Mouse (Mus musculus) forebrain, postnatal 0 days (tissue): ENCODE results near the gene Wfdc5. TPM values are rescaled to one million over a fixed set of nuclear protein-coding genes. Genes with fewer than 3 reads are reported as not detected.

ENCODE experiments used
- ATAC-seq: fragments of 200-750 bp; cut with Nextera tagmentation; 2 replicates; pipeline ENCODE4 v1.8.0; 2017; ENCODE audit warnings: mild to moderate bottlenecking, moderate library complexity
- DNase-seq: peaks from one replicate; pipeline ENCODE4 v3.0.0-alpha.2; 2015
- H3K27ac ChIP-seq: fragments of 300-500 bp; sonication (generic); 2 replicates; pipeline ENCODE4 v1.5.1; 2014; ENCODE audit warnings: low read depth, mild to moderate bottlenecking, antibody characterized with exemption, low read length, moderate library complexity, mixed read lengths
- H3K27me3 ChIP-seq: fragments of 300-500 bp; sonication (generic); 2 replicates; pipeline ENCODE4 v1.6.1; 2014; ENCODE audit warnings: mild to moderate bottlenecking, low read length, mixed read lengths; ENCODE audit not compliant: insufficient read depth
- H3K36me3 ChIP-seq: fragments of 300-500 bp; sonication (generic); 2 replicates; pipeline ENCODE4 v1.6.1; 2014; ENCODE audit warnings: mild to moderate bottlenecking, moderate library complexity; ENCODE audit not compliant: insufficient read depth
- H3K4me1 ChIP-seq: fragments of 300-500 bp; sonication (generic); 2 replicates; pipeline ENCODE4 v1.6.1; 2014; ENCODE audit warnings: antibody characterized with exemption; ENCODE audit not compliant: insufficient read depth
- H3K4me2 ChIP-seq: fragments of 300-500 bp; sonication (generic); 2 replicates; pipeline ENCODE4 v1.6.1; 2014; ENCODE audit warnings: low read depth, mild to moderate bottlenecking, moderate library complexity
- H3K4me3 ChIP-seq: fragments of 300-500 bp; sonication (generic); 2 replicates; pipeline ENCODE4 v1.5.1; 2014; ENCODE audit warnings: low read depth, low read length, mixed read lengths
- H3K9ac ChIP-seq: fragments of 300-500 bp; sonication (generic); 2 replicates; pipeline ENCODE4 v1.6.1; 2014; ENCODE audit warnings: mild to moderate bottlenecking
- H3K9me3 ChIP-seq: fragments of 300-500 bp; sonication (generic); 2 replicates; pipeline ENCODE4 v1.6.1; 2016; ENCODE audit warnings: low read length
- CTCF ChIP-seq: sonication (generic); IDR thresholded peaks from 2 replicates; pipeline ENCODE4 v1.5.1; 2016; ENCODE audit warnings: antibody characterized with exemption, control low read depth, low read depth
- WGBS: fragments of 180-500 bp; shearing (Covaris S2); extraction: QIAGEN DNeasy Blood & Tissue Kit; methylation state at CpG from one replicate; pipeline ENCODE4 v1.1.7; 2014; 5-methylcytosine and 5-hydroxymethylcytosine counted together
- polyA plus RNA-seq: library from polyadenylated mRNA; unstranded; fragments of >200 nt; fragmentation: Nextera tagmentation; extraction: Ambion mirVana; gene quantifications from 2 replicates; pipeline ENCODE4 v1.2.1, GENCODE M21; 2015
- total RNA-seq: library from RNA; depleted of rRNA; stranded (reverse); fragments of >200 nt; gene quantifications from 2 replicates; pipeline ENCODE4 v1.2.3, GENCODE M21; 2014

Wfdc5 gene
- total and polyA plus RNA-seq, 2 experiments from 2014 or later: not detected

- WGBS: 38% methylated on average over 9 of the region's 9 CpGs
- H3K27me3 ChIP-seq: no peaks in the 10 kb centered on the region
- H3K4me3 ChIP-seq: no peak overlapping the region
- ATAC-seq (no peak), DNase-seq (no peak)
- no peaks in the 10 kb centered on the region for H3K4me1 ChIP-seq
- no peak overlapping the region for H3K4me2 ChIP-seq
- no peaks in the 10 kb centered on the region for H3K9me3 ChIP-seq
- no peak overlapping the region for H3K9ac ChIP-seq
- H3K36me3 ChIP-seq: no peaks in the 10 kb centered on the region
- H3K27ac ChIP-seq: no peak overlapping the region
- TF ChIP-seq CTCF: no peak
Observed at GRCm38 (mm10) chr2:164184145-164184719, 1.7 kb upstream of the Wfdc5 start.

GRCm38 (mm10) chr2:164183340-164183739 is 798 bp upstream of the Wfdc5 start:
- H3K9me3 ChIP-seq: no peaks in the 10 kb centered on the region
- 73% methylated on average over 9 of the region's 9 CpGs for WGBS

GRCm38 (mm10) chr2:164180770-164181169 is 1.8 kb downstream of the Wfdc5 start:
- no peak for TF ChIP-seq CTCF
- Histone ChIP-seq H3K27me3 (no peaks in the 10 kb centered on the region), H3K36me3 (no peaks in the 10 kb centered on the region), H3K27ac (no peak overlapping the region), H3K4me1 (no peaks in the 10 kb centered on the region), H3K4me2 (no peak overlapping the region), H3K9me3 (no peaks in the 10 kb centered on the region), H3K9ac (no peak overlapping the region), H3K4me3 (no peak overlapping the region)
- WGBS: 81% methylated on average over 4 of the region's 4 CpGs
- DNase-seq (no peak), ATAC-seq (no peak)

More at GRCm38 (mm10) chr2:164183340-164183739, 798 bp upstream of the Wfdc5 start:
- no peaks in the 10 kb centered on the region for H3K27me3 ChIP-seq
- H3K4me1 ChIP-seq: no peaks in the 10 kb centered on the region
- no peak overlapping the region for H3K27ac ChIP-seq
- no peak for TF ChIP-seq CTCF
- H3K9ac ChIP-seq: no peak overlapping the region
- no peak overlapping the region for H3K4me2 ChIP-seq
- no peaks in the 10 kb centered on the region for H3K36me3 ChIP-seq
- no peak for DNase-seq
- ATAC-seq: no peak
- H3K4me3 ChIP-seq: no peak overlapping the region

DNA sequence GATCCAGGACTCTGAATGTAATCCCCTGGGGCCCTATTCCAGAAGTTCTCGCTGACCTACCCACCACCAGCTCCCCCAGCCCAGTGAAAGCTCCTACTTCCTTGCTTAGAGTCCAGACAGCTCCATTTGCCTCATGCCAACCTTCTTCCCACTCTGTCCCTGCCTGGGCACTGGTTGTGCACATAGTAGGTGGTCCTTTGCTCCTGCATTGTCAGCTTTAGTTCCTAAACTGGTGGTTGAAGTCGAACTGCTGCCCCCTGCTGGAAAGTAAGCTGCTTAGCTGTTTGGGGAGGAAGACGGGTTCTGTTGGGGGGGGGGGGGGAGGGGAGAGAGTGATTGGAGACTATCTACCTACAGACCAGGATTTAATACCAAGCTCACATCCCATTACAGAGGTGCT is 2.4 kb downstream of the Wfdc5 start:
- 38% methylated on average over 3 of the region's 3 CpGs for WGBS
- Histone ChIP-seq H3K4me3 (no peak overlapping the region), H3K27ac (no peak overlapping the region), H3K9me3 (no peaks in the 10 kb centered on the region), H3K27me3 (no peaks in the 10 kb centered on the region), H3K36me3 (no peaks in the 10 kb centered on the region), H3K9ac (no peak overlapping the region), H3K4me1 (no peaks in the 10 kb centered on the region), H3K4me2 (no peak overlapping the region)
- DNase-seq (no peak), ATAC-seq (no peak)
- TF ChIP-seq CTCF: peak; percentile 49

DNA sequence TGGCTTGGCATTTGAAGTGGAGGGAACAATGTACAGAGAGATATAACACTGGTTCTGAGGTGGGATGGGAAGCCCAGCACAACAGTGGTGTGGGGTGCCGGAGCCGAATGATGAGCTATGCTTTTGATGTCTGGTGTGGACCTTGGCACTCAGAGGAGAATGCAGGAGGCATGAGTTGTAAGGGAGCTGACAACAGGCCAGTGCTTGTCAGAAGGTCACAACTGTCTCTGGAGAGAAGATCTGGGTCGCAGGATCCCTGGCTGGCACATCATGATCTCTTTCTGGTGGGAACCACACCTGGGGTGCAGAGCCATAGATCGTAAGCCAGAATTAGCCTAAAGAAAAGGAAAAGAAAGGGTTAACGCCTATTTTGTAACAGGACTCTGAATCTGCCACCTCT is 4.7 kb downstream of the Wfdc5 start:
- TF ChIP-seq CTCF: no peak

GRCm38 (mm10) chr2:164175850-164176249 is 6.7 kb downstream of the Wfdc5 start:
- 65% methylated on average over 3 of the region's 3 CpGs for WGBS
- peaks cover 11% of the 10 kb centered on the region for H3K27me3 ChIP-seq
- TF ChIP-seq CTCF: no peak

More for the DNA sequence above, 4.7 kb downstream of the Wfdc5 start:
- no peaks in the 10 kb centered on the region for H3K4me1 ChIP-seq
- no peaks in the 10 kb centered on the region for H3K27me3 ChIP-seq
- DNase-seq: no peak
- no peaks in the 10 kb centered on the region for H3K36me3 ChIP-seq
- no peaks in the 10 kb centered on the region for H3K9me3 ChIP-seq
- 86% methylated on average over 5 of the region's 5 CpGs for WGBS
- no peak overlapping the region for H3K4me2 ChIP-seq
- no peak for ATAC-seq
- H3K9ac ChIP-seq: no peak overlapping the region
- H3K4me3 ChIP-seq: no peak overlapping the region
- H3K27ac ChIP-seq: no peak overlapping the region

DNA sequence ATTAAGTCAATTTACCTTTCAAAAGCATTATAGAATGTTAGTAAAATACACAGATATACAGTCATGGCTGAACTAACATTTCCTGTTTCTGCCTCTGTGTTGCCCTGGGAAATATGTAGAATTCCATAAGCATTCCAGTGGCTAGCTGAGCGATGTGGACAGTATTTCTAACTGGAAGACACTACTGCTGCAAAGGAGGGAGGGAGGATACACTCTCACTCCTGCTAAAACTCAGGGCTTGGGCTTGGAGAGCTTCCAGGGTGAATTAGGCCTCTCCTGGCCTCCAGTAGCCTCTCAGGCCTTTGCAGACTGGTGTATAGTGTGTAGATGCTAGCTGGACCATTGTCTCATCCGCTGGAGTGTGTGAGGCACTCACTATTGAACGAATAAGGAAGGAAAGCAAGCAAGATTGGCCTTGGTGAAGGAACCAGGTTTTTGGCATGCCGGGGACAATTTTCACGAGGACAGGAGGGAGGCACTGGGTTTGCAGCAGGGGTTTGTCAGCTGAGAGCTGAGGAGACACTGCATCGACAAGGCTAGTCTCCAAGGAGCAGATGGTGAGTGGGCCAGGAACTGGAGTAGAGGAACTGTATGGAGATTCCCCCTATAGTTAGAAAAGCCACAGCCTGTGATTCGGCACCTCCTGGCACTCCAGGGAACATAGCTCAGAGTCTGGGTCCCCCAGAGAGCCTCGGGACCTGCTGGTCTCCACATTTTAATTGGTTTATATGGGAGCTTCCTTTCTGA is 7.7 kb downstream of the Wfdc5 start:
- peaks cover 9% of the 10 kb centered on the region; the same call in 1 of the 2 replicates for H3K4me1 ChIP-seq
- no peaks in the 10 kb centered on the region for H3K9me3 ChIP-seq
- DNase-seq (no peak), ATAC-seq (no peak)
- no peaks in the 10 kb centered on the region for H3K36me3 ChIP-seq
- H3K9ac ChIP-seq: no peak overlapping the region
- H3K4me3 ChIP-seq: no peak overlapping the region
- TF ChIP-seq CTCF: no peak
- H3K27me3 ChIP-seq: peaks cover 22% of the 10 kb centered on the region
- 68% methylated on average over 8 of the region's 8 CpGs for WGBS
- H3K27ac ChIP-seq: no peak overlapping the region
- H3K4me2 ChIP-seq: no peak overlapping the region

More at GRCm38 (mm10) chr2:164175850-164176249, 6.7 kb downstream of the Wfdc5 start:
- no peak overlapping the region for H3K4me3 ChIP-seq
- no peak overlapping the region for H3K27ac ChIP-seq
- H3K4me2 ChIP-seq: no peak overlapping the region
- 0 out of 2 replicates have a peak, but pooled peaks cover 4% of the 10 kb centered on the region for H3K4me1 ChIP-seq
- no peak for DNase-seq
- no peak overlapping the region for H3K9ac ChIP-seq
- H3K36me3 ChIP-seq: no peaks in the 10 kb centered on the region
- no peaks in the 10 kb centered on the region for H3K9me3 ChIP-seq
- ATAC-seq: no peak
